Mouse (Mus musculus): ENCODE measurements around the gene Bricd5. TPM values are rescaled to one million over a fixed set of nuclear protein-coding genes. Genes with fewer than 3 reads are reported as not detected.
A peak's percentile ranks its signal among the peaks of the same experiment; 100 is the strongest.

Bricd5 gene
- total RNA-seq, 2 experiments from 2014 or later: 0.42 to 0.53 TPM

- no peak for DNase-seq (ENCODE audit: low spot score in 2 of 2)
These were observed 7.5 kb downstream of the Bricd5 start for GRCm38 (mm10) chr17:24481027-24481815.

GRCm38 (mm10) chr17:24483495-24483894 lies 9.8 kb downstream of the Bricd5 start:
- DNase-seq (ENCODE audit: low spot score in 2 of 2): no peak

GRCm38 (mm10) chr17:24485090-24485860 lies 11.6 kb downstream of the Bricd5 start:
- no peak for DNase-seq (ENCODE audit: low spot score in 2 of 2)

- peak; percentile 54 for DNase-seq (ENCODE audit: low spot score in 2 of 2)
These were observed 14.5 kb downstream of the Bricd5 start, which contains the start of gene Caskin1 for GRCm38 (mm10) chr17:24488186-24488661. TSS of gene Caskin1 (plus strand) at chr17:24488601.

- DNase-seq (ENCODE audit: low spot score in 2 of 2): peak in 1 of 2 experiments; percentile 50
These were observed 15.1 kb downstream of the Bricd5 start for GRCm38 (mm10) chr17:24488662-24489264.

GRCm38 (mm10) chr17:24489265-24490030 lies 15.8 kb downstream of the Bricd5 start:
- DNase-seq (ENCODE audit: low spot score in 2 of 2): no peak

GRCm38 (mm10) chr17:24490399-24490798 lies 16.7 kb downstream of the Bricd5 start:
- no peak for DNase-seq (ENCODE audit: low spot score in 2 of 2)

- no peak for DNase-seq (ENCODE audit: low spot score in 2 of 2)
These were observed 21.1 kb downstream of the Bricd5 start for GRCm38 (mm10) chr17:24494627-24495335.

GRCm38 (mm10) chr17:24495443-24495842 lies 21.8 kb downstream of the Bricd5 start:
- no peak for DNase-seq (ENCODE audit: low spot score in 2 of 2)

GRCm38 (mm10) chr17:24496026-24496425 lies 22.3 kb downstream of the Bricd5 start:
- DNase-seq (ENCODE audit: low spot score in 2 of 2): no peak

GRCm38 (mm10) chr17:24502208-24502607 lies 28.5 kb downstream of the Bricd5 start:
- DNase-seq (ENCODE audit: low spot score in 2 of 2): no peak

GRCm38 (mm10) chr17:24504085-24504484 lies 30.4 kb downstream of the Bricd5 start:
- no peak for DNase-seq (ENCODE audit: low spot score in 2 of 2)

GRCm38 (mm10) chr17:24505286-24505955 lies 31.7 kb downstream of the Bricd5 start:
- no peak for DNase-seq (ENCODE audit: low spot score in 2 of 2)

- DNase-seq (ENCODE audit: low spot score in 2 of 2): peak in 1 of 2 experiments; percentile 45
These were observed 32.8 kb downstream of the Bricd5 start for GRCm38 (mm10) chr17:24506332-24507070.

- no peak for DNase-seq (ENCODE audit: low spot score in 2 of 2)
These were observed 33.5 kb downstream of the Bricd5 start for GRCm38 (mm10) chr17:24507129-24507664.

GRCm38 (mm10) chr17:24507806-24508460 lies 34.2 kb downstream of the Bricd5 start:
- no peak for DNase-seq (ENCODE audit: low spot score in 2 of 2)

GRCm38 (mm10) chr17:24513609-24514008 lies 39.9 kb downstream of the Bricd5 start:
- DNase-seq (ENCODE audit: low spot score in 2 of 2): peak in 1 of 2 experiments; percentile 42

Measured in adrenal gland, adult 18-20 months (tissue).